Mouse (Mus musculus) ES-E14 (cell line): ENCODE measurements around the gene Brd4. TPM values are rescaled to one million over a fixed set of nuclear protein-coding genes. Genes with fewer than 3 reads are reported as not detected.

Experiments
- DNase-seq: peaks from one replicate; pipeline ENCODE4 v3.0.0-alpha.2; 2013; ENCODE audit warnings: low read depth, low spot score
- H3K27ac ChIP-seq: 2 replicates; pipeline ENCODE4 v1.5.1; 2012; ENCODE audit warnings: low read depth, mild to moderate bottlenecking, low read length, moderate library complexity, mixed read lengths; ENCODE audit not compliant: poor library complexity, insufficient read depth, severe bottlenecking
- H3K36me3 ChIP-seq: 2 replicates; pipeline ENCODE4 v1.6.1; 2012; ENCODE audit warnings: mild to moderate bottlenecking, low read length, moderate library complexity, mixed read lengths; ENCODE audit not compliant: control insufficient read depth, poor library complexity, insufficient read depth, severe bottlenecking
- H3K4me1 ChIP-seq, 2 experiments: fragments of 150-350 bp in 1 of 2; sonication (generic) in 1 of 2; 2 replicates each; pipeline ENCODE4 v1.6.1; 2012; ENCODE audit warnings: low read length in 2 of 2, mild to moderate bottlenecking in 1 of 2, mixed read lengths in 1 of 2; ENCODE audit not compliant: control insufficient read depth in 2 of 2, insufficient read depth in 2 of 2, poor library complexity in 1 of 2
- H3K4me3 ChIP-seq, 2 experiments: fragments of 150-350 bp in 1 of 2; sonication (generic) in 1 of 2; 2 replicates each; pipeline ENCODE4 v1.5.1; 2012; ENCODE audit warnings: low read length in 2 of 2, low read depth in 1 of 2, mild to moderate bottlenecking in 1 of 2, mixed read lengths in 1 of 2; ENCODE audit not compliant: insufficient read depth in 1 of 2, poor library complexity in 1 of 2, severe bottlenecking in 1 of 2
- H3K9ac ChIP-seq: 2 replicates; pipeline ENCODE4 v1.6.1; 2012; ENCODE audit warnings: low read depth, mild to moderate bottlenecking, low read length, mixed read lengths; ENCODE audit not compliant: poor library complexity, insufficient read depth, severe bottlenecking
- H3K9me3 ChIP-seq: fragments of 150-350 bp; sonication (generic); 2 replicates; pipeline ENCODE4 v1.6.1; 2012; ENCODE audit warnings: low read depth, mild to moderate bottlenecking, low read length; ENCODE audit not compliant: control insufficient read depth, insufficient read depth
- CHD2 ChIP-seq: IDR thresholded peaks from 2 replicates; pipeline ENCODE4 v1.6.1; 2014; ENCODE audit warnings: mild to moderate bottlenecking, low read depth, low read length, inconsistent platforms
- HCFC1 ChIP-seq: IDR thresholded peaks from 2 replicates; pipeline ENCODE4 v1.6.1; 2012; ENCODE audit warnings: low read length, inconsistent platforms, borderline replicate concordance; ENCODE audit not compliant: insufficient read depth
- MAFK ChIP-seq: IDR thresholded peaks from 2 replicates; pipeline ENCODE4 v1.6.1; 2014; ENCODE audit warnings: mild to moderate bottlenecking, low read depth, low read length, inconsistent platforms; ENCODE audit not compliant: insufficient read depth
- ZC3H11A ChIP-seq: IDR thresholded peaks from 2 replicates; pipeline ENCODE4 v1.6.1; 2012; ENCODE audit warnings: low read depth, mild to moderate bottlenecking, inconsistent platforms, low read length, borderline replicate concordance
- ZNF384 ChIP-seq: IDR thresholded peaks from 2 replicates; pipeline ENCODE4 v1.6.1; 2012; ENCODE audit warnings: low read depth, low read length, inconsistent platforms
- in situ Hi-C, 2 experiments: fragments of 600-800 bp; cut with MboI; formaldehyde crosslinking; loops; one replicate each; pipeline ENCODE4 v1.15.1; 2025; ENCODE audit warnings: low sequenced_read_pairs in 2 of 2, inconsistent platforms in 1 of 2; ENCODE audit not compliant: unreplicated experiment in 2 of 2
- total RNA-seq: library from RNA; depleted of rRNA; stranded (reverse); fragments of 300-350 nt; gene quantifications from 2 replicates; pipeline ENCODE4 v1.2.3, GENCODE M21; 2012

Gene Brd4
- total RNA-seq, 1 experiment: 51.7 TPM

DNA sequence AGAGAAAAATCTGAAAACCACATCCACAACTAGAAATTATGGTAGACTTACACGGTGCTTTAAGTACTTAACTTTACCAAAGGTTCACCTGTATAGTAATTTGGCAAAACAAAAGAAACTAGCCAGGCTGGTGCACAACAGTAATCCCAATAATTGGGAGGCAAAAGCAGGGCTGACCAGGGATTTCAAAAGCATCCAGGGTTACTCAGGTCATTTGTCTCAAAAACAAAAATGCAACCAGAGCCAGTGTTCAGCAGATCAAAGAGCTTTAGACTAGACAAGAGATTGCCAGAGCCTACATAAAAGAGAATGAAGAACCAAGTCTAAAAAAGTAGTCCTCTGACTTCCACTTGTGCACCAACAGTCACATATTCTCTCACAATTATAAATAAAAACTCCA lies 7.3 kb downstream of the Brd4 start:
- peaks cover 9 to 12% of the 10 kb centered on the region in 2 experiments; a peak in 3 of 4 replicates for H3K4me1 ChIP-seq
- H3K9me3 ChIP-seq: no peaks in the 10 kb centered on the region
- no peak for DNase-seq
- H3K9ac ChIP-seq: no peak overlapping the region
- no peak overlapping the region for H3K4me3 ChIP-seq
- no peaks in the 10 kb centered on the region for H3K36me3 ChIP-seq
- TF ChIP-seq ZNF384 (no peak), MAFK (no peak), ZC3H11A (no peak), HCFC1 (no peak)
- no peak overlapping the region for H3K27ac ChIP-seq
- in situ Hi-C loops: no loop called here

DNA sequence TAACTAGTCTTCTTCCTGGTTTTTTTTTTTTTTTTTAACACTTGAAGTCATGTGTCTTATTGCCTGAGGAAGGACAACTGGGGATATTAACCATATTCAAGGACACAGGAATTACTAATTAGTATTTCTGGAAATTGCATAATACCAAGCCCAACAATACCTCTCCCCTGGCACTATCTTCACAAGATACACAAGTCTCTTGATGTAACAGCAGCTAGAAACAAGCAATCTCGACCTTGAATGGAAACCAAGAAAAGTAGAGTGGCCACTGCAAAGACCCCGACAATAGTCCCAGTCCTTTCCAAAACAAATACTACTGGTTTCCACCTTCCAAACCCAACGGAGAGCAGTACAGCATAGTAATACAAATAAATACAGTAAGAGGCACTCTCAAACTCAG lies 9.0 kb downstream of the Brd4 start:
- Histone ChIP-seq H3K4me1 (peaks cover 7 to 8% of the 10 kb centered on the region in 2 experiments; a peak in 2 of 4 replicates), H3K27ac (no peak overlapping the region), H3K4me3 (no peak overlapping the region), H3K36me3 (peaks cover 2% of the 10 kb centered on the region), H3K9me3 (no peaks in the 10 kb centered on the region), H3K9ac (no peak overlapping the region)
- TF ChIP-seq ZNF384 (0 out of 2 replicates have a peak, but pooled peaks have one; percentile 20), MAFK (no peak)
- DNase-seq: no peak
- in situ Hi-C loops: no loop called here

- H3K36me3 ChIP-seq: peaks cover 2% of the 10 kb centered on the region
- H3K4me3 ChIP-seq: no peak overlapping the region
- no peaks in the 10 kb centered on the region for H3K9me3 ChIP-seq
- no peak overlapping the region for H3K27ac ChIP-seq
- no peak overlapping the region for H3K9ac ChIP-seq
- in situ Hi-C loops: no loop called here
- H3K4me1 ChIP-seq: peaks cover 0 to 6% of the 10 kb centered on the region in 2 experiments; a peak in 1 of 4 replicates
- no peak for TF ChIP-seq ZC3H11A
- TF ChIP-seq ZNF384: no peak
- TF ChIP-seq MAFK: no peak
- TF ChIP-seq HCFC1: no peak
- TF ChIP-seq CHD2: no peak
- no peak for DNase-seq
Measured at GRCm38 (mm10) chr17:32269151-32269550, 15.4 kb downstream of the Brd4 start.

DNA sequence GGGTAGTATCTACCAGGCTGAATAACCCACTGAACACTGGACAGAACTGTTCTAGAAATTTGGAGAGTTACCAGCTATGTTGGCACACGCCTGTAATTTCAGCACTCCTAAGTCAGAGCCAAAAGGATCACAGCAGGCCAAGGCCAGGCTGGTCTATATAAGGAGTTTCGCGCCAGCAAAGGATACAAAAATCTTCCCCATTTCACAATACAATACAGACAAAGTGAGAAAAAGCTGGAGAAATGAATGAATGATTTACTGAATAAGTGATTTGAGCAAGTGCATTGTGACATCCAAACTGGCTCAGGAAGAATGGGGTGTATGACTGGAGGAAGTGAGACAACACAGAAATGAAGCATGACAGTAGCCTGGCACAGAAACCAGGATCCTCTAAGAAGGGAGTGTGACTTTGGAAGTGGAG lies 16.0 kb downstream of the Brd4 start:
- in situ Hi-C loops: no loop called here
- TF ChIP-seq ZNF384: no peak
- TF ChIP-seq HCFC1: no peak
- TF ChIP-seq CHD2: no peak
- TF ChIP-seq ZC3H11A: no peak
- no peak for TF ChIP-seq MAFK
- no peak for DNase-seq
- Histone ChIP-seq H3K9ac (no peak overlapping the region), H3K9me3 (no peaks in the 10 kb centered on the region), H3K36me3 (peaks cover 2% of the 10 kb centered on the region), H3K4me1 (peaks cover 0 to 6% of the 10 kb centered on the region in 2 experiments; a peak in 1 of 4 replicates), H3K27ac (no peak overlapping the region), H3K4me3 (no peak overlapping the region)

DNA sequence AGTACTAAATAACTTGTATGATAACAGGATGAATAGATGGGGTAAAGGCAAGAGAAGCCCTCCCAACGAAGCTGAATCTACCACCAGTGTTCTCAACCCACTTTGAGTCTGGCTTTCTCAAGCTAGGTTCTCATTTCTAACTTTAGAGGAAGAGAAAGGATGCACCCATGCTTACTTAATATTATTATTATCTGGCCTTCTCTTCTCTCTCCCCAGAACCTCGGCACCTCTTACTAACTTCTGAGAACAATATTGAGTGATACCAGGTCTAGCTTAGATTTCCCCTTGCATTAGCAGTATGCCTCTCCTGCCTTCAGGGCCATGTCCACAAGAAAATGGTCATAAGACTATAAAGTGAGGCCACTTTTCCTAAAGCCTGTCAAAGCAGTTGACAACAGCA lies 16.4 kb downstream of the Brd4 start:
- H3K9ac ChIP-seq: no peak overlapping the region
- no peaks in the 10 kb centered on the region for H3K9me3 ChIP-seq
- H3K27ac ChIP-seq: no peak overlapping the region
- no peak for TF ChIP-seq MAFK
- peaks cover 2% of the 10 kb centered on the region for H3K36me3 ChIP-seq
- in situ Hi-C loops: no loop called here
- no peak overlapping the region for H3K4me3 ChIP-seq
- DNase-seq: no peak
- H3K4me1 ChIP-seq: peaks cover 0 to 6% of the 10 kb centered on the region in 2 experiments; a peak in 1 of 4 replicates
